Mouse (Mus musculus) cerebellum, adult 11-12 months (tissue): ENCODE data around the gene Inca1.

ENCODE experiments used
- DNase-seq: peaks from one replicate; pipeline ENCODE4 v3.0.0; 2022

The Inca1 gene

DNA sequence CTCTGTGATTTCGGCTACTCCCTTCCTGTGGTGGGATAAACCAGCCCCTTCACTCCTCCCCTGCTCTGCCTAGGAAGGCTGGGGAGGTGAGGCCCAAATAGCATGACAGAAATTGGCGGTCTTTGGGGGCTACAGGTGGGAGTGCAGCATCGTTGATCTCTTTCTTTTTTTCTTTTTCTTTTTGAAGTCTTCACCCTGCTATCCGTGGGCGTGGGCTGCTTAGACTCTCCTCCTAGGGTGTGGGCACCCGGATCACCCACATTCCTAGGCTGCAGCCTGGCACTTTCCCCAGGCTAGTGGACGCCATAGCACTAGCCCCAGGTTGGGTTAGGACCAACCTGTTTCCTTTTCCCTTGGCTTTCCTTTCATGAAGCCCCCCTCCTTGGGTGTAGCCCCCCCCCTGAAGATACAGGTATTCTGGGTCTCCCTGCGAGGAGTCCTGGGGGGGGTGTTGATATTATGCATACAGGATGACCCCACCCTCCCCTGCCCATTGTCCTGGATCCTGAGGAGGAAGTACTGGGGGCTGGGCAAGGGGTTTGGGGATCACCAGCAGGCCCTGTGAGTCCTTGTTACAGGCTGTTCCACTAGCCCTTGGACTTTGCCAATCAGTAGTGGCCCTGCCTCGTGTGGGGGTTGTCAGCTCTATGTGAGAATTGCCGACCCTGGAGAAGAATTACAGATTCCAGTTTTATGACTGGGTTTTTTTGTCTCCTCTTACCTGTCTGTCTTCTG is 1.4 kb upstream of the Inca1 start:
- no peak for DNase-seq

DNA sequence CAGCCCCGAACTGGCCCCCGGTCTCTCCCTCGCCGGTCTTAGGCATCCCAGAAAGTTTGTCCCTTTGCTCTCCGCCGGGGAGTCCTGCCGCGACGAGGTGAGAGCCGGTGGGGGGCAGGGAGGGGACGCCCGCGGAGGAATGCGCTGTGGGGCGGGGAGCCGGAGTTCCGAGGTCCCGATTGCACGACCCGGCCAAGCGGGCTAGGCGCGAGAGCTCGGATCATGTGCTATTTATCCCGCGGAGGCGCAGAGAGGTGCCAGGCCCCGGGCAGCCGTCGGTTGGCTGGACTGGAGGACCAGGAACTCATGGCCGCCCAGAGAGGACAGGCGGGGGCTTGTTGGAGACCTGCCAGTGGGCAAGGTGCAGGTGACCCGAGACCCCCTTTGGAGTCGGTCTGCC is 658 bp upstream of the Inca1 start:
- peak; percentile 82 for DNase-seq

DNA sequence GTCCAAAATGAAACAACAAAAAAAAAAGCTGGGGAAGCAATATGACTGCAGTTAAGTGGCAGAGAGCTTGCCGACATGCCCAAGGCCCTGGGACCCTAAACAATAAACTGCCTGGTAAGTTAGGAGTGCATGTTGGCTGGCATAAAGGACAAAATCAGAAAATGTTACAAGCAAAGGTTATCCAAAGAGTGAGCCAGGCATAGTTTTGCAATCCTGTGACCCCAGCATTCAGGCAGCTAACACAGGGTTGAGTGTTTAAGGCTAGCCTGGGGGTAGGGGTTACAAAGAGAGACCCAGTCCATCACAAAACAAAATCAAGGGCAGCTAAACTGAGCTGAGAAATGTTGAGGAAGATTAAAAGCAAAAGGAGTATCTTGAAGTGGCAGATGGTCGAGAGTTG is 904 bp downstream of the Inca1 start:
- DNase-seq = no peak

DNA sequence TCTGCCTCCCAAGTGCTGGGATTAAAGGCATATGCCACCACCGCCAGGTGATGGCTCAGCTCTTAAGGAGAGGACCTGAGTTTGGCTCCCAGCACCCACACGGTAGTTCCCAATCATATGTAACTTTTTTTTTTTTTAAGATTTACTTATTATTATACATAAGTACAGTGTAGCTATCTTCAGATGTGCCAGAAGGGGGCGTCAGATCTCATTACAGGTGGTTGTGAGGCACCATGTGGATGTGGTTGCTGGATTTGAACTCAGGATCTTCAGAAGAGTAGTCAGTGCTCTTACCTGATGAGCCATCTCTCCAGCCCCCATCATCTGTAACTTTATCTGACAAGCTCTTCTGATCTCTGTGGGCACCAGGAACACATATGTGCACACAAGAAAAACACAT is 2.6 kb downstream of the Inca1 start:
- no peak for DNase-seq

DNA sequence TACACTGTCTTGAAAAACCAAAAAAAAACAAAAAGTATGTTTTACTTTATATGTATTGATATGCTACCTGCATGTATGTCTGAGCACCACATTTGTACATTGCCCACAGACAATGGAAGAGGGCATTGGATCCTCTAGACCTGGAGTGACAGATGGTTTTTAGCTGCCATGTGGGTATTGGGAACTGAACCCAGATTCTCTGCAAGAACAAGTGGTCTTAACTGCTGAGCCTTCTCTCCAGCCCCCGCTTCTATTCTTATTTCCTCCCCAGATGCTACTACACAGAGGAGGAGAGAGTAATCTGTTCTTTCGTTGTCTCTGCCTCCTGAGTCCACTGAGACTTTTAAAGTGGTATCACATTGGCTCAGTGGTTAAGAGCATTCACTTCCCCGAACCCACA is 6.5 kb downstream of the Inca1 start:
- DNase-seq = no peak

DNA sequence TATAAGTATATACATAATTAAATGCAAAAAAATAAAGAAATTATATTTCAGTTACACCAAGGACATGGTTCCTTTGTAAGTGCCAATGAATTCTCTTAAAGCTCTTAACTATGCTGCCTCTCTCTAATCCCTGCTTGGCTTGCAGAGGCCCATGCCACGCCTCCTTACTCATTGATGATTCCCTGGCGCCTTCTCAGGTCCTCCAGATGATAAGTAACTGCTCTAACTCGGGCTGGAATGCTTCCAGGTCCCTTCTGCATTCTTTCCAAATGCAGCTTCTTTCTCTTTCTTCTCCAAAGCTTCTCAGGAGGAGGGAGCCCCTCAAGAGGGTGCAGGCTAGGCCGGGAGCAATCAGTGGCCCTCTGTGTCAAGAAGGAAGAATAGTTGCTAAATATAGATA is 10.4 kb downstream of the Inca1 start:
- DNase-seq = peak; percentile 39

DNA sequence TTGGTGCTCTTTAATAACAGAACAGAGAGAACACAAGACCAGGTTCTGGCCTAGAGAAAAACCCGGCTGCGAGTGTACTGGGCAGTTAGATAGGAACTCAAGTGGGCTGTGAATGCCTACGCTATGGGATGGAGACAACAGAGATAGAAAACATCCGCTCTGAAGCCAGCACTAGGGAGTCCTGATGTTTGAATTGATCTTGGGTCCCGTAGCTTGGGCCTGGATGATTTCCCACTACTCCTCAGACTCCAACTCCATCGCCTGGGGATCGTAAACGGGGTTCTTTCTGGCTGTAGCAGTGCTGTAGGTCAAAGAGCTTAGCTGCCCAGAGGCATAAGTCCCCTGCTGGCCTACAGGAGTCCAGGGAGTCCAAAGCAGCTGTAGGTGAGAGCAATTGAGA is 11.6 kb downstream of the Inca1 start:
- no peak for DNase-seq

DNA sequence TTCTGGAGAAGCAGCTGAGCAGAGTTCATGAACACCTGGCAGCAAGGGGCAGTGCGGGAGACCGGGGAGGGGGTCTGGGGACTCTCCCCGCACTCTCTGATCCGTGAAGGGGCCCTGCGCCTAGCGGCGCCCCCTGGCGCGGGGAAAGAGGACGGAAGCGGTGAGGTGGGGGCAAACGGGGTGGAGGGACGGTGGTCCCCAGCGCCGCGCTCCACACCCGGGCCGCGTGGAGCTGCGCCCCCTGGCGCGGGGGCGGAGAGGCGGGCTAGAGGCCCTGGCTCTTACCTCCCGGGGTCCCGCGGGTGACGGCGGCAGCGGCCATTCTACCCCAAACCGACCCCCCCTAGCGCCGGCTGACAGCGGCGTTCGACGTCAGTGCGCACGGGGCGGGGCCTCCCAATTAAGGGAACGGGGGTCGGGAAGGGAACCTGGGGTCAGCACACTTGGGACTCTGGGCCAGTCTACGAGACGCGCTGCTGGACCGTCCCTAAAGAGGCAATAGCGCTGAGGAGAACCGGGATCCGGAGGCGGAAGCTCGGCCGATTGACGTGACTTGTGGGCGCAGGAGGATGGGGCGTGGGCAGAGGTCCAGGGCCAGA is 12.3 kb downstream of the Inca1 start, which contains the start of gene Camta2:
TSS of gene Camta2 (minus strand) at position 505 of the 599 bp plus-strand sequence.
- DNase-seq = peak; percentile 87

DNA sequence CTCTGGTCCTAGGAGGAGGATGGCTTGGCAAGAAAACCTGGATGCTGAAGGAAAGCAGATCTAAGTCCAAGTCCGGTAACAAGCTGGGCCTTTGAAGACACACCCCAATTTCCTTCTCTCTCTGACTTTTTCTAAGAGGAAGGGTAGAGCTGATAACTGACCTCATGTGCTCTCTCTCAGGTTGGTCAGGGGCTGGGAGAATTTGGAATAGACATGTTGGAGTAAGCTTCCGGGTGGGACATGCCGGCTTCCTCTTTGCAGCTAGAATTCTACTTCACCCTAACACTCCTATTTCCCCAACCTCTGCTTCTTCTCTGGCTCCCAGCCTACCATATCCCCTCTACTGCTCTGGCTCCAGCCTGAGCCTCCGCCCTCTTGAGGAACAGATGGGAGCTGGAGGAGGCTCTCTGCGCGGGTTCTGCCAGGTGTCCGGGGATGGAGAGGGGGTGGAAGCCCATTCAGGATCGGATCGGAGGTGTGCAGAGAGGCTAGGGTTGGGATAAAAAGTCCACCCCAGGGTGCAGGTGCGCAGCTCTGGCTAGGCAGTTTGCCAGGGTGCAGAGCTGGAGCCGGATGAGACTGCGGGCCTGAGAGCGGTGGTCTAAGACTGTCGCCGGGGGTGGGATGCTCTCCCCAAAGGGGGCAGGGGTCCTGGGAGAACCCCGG is 12.9 kb downstream of the Inca1 start:
- peak; percentile 79 for DNase-seq

DNA sequence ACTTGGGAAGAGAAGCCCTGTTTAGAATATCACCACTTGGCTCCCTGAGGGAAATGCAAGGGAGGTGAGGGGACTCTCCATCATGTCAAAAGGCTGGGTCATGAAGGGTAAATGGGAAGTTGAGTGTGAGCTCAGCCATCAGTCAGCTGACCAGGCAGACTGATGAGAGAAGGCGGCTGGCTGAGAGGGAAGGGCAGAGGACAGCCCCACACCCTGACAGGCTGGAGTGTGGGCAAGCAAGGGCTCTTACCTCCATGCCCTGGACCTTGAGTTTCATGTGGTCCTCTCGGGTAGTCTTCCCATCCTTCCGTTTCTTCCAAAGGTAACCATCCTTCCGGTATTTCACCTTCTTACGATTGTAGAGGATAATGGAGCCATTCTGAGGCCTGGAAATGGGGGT is 16.3 kb downstream of the Inca1 start:
- no peak for DNase-seq

DNA sequence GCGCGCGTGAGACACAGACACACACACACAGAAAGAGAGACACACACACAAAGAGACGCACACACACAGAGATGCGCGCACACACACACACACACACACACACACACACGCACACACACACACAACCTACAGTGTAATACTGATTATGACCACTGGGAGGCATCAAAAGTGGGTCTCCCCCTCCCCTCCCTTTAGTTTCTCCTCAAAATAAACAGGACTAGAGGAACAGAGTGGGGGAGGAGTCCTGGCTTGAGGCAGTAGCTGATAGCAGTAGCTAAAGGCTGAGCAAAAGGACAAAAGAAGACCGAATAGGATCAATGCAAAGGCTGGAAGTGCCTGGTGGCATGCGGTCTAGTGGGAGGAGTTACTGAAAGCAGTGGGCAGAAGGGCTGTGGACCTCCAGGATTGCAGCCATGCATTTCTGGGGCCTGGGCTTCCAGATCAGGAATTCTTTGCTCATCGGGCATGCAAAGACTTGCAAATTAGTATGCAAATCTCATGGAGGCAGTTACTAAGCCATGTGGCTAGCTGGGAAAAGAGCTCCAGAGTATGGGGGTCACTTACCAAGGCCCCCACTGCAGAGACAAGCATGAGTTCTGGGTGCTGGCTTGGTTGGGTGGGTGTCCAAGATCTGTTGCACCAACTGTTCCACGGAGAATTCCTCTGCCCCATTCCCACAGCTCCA is 17.9 kb downstream of the Inca1 start:
- no peak for DNase-seq

DNA sequence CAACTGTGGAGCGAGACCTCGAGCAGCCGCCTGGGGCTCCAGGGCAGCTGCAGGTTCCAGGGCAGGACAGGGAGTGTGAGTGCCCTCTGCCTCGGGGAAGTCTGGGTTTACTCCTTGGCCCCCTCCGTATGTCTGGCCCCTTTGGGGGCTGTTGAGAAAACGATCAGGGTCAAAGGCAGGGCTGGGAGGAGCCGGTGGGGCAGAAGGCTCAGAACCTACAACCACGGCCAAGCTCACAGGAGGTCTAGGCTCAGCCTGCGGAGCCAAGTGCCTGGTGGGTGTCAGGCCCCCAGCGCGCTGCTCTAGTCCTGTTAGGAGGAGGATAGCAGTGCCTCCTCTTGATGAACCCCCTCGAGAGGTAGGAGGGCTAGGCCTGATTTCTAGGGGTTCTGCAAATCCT is 18.8 kb downstream of the Inca1 start:
- DNase-seq = no peak

DNA sequence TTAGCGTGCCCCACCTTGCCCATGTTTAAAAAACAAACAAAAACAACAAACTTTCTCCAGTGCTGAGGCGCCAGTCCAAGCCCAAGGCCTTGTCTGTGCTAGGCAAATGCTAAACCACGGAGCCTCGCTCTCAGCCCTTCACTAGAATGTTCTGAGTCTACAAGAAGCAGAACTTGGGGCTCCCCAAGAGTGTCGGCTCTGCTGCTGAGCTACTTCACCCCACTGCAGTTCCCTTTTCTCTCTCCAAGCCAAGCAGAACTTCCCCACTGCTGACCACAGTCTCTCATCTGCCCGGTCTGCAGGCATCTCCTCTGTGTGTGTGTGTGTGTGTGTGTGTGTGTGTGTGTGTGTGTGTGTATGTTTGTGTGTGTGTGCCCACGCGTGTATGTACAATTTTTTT is 20.1 kb downstream of the Inca1 start:
- DNase-seq = no peak

DNA sequence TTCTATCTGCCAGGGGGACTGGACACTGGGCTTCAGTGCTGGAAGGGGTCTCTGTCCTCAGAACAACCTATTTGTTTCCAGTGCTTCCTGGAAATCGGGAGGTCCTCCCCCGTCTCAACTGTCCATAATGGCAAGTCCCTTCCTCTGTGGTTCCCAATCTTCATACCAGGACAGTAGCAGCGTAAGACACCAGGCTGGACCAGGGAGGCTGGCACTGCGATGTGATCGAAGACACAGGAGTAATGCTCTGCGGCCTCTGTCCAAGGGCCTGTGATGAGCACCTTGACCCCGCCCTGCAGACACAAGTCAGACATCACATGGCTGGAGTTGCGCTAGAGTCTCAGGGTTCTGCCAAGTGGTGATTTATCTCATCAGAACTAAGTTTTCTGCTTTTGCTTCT is 20.6 kb downstream of the Inca1 start:
- no peak for DNase-seq

DNA sequence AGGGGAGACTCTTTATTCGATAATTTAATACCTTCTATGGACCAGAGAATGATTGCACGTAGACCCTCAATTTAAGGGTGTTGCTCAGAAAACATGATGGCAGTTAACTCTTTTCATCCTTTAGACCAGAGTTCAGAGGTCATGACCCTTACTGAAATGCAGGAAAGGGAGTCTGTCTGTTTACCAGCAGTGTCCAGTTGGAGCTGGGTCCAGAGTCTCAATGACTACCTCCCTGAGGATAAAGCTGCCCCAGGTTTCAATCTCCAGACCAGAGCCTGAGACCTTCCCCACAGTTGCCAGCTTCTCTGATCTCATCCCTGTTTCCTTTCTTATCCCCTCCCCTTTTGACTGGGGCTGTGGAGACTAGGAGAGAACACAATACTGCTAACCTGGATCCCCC is 21.4 kb downstream of the Inca1 start:
- no peak for DNase-seq

DNA sequence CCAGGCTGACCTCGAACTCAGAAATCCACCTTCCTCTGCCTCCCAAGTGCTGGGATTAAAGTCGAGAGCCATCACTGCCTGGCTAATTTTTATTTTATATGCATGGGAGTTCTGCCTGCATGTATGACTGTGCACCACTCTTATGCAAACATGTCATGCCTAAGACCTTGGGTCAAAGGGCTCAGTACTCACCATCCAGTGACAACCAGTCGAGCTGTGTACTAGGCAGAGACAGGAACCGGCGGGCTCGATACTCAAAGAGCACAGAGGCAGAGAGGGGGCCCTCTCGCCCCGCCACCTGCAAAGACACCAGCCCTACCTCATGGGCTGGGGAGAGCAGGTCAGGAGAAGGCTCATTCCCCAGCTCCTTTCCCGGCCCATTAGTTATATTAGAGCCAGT is 21.9 kb downstream of the Inca1 start:
- DNase-seq = no peak

DNA sequence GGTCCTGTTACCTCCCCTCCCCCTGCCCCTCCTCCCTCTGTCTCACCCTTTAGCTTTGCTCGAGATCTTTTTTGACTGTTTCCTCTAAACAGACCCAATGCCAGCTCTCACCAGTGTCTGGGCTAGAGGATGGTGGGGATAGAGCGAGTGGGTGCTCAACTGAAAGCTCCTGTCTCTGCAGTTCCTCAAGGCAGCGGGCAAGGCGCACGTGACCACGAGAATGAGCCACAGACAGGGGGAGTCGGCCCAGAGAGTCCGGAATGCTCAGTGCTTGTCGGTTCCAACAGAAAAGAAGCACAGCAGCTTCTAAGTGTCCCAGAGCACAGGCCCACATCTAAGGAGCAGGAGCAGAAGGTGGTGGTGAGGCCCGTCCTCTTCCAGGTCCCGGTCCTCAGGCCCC is 25.5 kb downstream of the Inca1 start:
- no peak for DNase-seq

DNA sequence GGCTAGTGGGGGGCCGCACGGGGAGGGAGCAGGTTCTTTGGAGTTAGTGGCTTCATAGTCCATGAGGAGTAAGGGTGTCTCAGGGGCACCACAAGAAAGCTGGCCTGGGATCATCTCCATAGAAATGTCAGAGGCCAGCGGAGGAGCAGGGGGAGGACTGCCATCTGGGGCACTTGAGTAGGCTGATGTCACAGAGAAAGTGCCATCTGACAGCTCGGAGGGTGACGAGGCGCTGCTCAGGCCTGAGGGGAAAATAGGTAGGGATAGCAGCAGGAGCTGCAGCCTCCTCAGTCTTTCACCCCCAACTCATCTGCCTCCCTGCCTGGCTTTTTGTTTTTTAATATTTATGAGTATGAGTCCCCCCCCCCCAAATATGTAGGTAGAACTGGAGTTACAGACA is 25.9 kb downstream of the Inca1 start:
- DNase-seq = no peak

DNA sequence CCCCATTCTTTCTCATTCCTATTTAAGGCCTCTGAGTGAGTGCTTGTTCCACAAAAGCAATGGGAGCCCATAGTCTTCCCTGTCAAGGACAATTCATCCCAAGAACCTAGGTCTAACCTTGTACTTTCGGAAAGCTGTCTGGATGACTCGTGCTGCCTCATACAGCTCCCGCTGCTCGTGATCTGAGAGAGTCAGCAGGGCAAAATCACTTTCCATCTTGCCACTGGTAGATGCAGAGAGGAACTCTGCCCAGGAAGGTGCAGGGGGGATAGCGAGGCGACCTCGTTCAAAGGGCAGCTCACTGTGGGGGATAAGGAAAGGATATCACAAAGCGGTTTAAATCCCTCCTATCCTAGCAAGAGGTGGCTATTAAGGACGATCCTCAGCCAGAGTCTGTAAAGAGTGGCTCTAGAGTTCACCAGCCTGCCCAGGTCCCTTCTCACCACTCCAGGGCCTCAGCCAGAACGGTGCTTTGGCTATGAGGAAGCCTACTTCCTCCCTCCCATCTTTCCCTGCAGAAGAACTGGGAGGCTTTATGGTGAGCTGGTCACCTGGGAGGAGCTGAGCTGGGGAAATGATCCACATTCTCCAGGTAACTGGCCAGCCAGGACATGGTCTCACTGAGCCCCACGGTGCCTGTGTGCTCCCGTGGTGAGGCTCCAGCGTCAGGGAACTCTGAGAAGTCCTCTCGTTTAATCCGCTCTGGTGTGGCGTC is 28.5 kb downstream of the Inca1 start:
- no peak for DNase-seq

DNA sequence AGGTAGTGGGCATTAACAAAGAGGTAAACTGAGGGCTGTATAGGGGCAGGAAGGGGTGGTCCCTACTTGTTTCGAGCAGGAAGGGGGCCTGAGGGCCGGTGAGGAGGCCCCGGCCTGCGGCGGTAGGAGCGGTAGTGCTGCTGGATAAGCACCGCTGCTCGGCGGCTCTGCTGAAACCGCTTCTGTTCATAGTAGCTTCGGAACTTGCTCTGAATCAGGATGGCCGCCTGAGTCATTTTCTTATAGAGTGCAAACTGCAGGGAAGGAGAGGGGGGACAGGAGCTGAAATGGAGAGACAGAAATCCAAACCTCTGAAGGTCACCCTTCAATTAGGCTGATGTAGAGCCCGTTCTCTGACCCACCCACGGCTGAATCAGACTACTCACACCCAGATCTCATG is 29.5 kb downstream of the Inca1 start:
- no peak for DNase-seq

DNA sequence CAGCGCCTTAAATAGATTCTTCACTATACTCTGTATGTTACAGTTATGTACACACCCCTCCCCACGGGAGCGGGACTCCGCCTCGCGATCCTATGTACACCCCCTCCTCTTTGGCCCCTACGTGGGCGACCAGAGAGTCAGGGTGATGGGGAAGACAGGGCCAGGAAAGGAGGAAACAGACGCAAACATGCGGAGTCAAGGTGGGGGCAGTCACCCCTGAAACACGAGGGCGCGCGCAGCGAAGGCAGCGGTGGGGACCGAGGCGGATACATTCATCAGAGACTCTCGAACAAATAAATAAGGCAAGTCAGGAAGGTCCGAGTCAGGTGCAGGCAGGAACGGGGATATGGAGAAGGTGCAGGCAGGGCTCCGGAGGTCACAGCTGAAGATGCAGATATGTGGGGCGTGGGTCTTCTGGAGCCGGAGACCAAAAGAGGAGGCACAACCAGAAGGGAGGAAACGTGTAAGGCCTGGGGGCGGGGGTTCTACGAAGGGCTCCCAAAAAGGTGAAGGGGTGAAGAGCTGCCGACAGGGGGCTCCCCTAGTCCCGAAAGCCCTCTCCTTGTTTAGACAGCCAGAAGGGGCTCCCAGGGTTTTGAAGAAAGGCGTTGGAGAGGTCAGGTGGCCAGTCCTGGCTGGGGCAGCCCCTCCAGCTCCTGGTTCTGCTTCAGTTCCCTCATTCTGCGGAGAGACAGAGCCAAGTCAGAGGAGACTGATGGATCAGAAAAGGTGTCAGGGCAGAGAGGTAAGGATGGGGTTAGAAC is 30.2 kb downstream of the Inca1 start:
- DNase-seq = peak; percentile 83

DNA sequence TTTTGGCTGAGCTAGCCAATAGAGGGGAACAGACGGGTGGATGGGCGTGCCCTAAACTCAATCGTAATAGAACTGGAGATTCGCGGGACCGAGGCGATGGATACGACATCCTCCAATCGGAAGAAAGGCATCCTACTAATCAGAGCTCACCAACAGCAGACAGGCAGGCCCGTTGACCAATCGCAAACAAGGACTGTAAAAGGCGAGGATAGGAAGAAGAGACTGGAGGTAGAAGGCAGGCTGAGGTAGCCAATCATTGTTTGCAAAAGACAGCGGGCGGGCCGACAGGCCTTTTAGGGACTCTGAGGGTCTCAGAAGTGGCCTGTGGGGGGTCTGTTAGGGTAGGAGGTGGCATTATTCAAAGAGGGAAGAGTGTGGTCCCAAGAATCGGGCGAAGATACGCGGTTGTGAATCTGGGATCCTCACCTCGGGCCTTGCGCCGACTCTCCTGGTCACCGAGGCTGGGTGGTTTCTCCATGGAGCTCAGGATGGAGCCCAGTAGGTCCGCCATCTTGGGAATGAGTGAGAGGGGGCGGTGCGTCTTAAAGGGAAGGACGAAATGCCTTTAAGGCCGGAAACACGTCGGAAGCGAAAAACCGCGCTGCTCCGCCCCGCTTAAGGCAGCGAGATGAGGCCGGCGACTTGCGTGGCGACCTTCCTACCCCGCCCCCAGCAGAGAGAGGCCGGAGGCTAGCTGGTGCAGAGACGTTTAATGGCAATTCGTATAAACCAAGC is 31.0 kb downstream of the Inca1 start, which contains the start of gene Spag7:
TSS of gene Spag7 (minus strand) at position 646 of the 735 bp plus-strand sequence.
- peak; percentile 99 for DNase-seq
